ENCODE assay signal across 22 mouse cellular contexts in the genomic region with DNA sequence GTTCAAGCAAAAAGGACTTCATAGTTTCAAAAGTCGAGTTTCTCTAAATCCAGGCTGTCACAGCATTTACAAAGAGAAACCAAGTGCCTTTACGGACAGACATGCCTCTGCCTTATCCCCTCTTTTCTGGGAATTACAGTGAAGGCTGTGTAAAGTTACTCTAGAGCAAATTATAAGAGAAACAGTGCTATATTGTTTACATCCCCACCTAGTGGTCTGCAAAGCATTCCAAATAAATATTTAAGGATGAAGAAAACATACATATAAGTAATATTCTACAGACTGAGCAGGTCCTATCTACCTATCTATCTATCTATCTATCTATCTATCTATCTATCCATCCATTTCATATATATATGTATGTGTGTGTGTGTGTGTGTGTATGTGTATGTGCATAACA. TPM values are rescaled to one million over a fixed set of nuclear protein-coding genes. Genes with fewer than 3 reads are reported as not detected.
DNase-seq lines count a peak whose midpoint lies in the region; ATAC-seq and TF ChIP-seq lines count a peak whose summit lies in the region.
"Had no signal": no experiment of that assay in that cellular context is flagged by ENCODE, and none has a peak within 500 bp of the region (broad histone marks: within the 10 kb centered on the region; RNA-seq: fewer than 3 reads in every experiment).

No protein-coding gene starts in this region.

- H3K27ac ChIP-seq in kidney, postnatal 0 days, result no peak overlapping the region
- no peak overlapping the region for H3K27ac ChIP-seq in lung, postnatal 0 days (ENCODE audit: low read length)
- H3K27ac ChIP-seq in MEL (ENCODE audit: control insufficient read depth, low read depth, low read length), result no peak overlapping the region
- H3K27ac ChIP-seq: embryonic facial prominence, embryonic 12.5 days; forebrain, embryonic 12.5 days; hindbrain, embryonic 12.5 days; limb, embryonic 10.5 days; liver, embryonic 12.5 days; lung, embryonic 15.5 days; macrophage had no signal

- 60% methylated on average over 2 of the region's 2 CpGs for WGBS in kidney, postnatal 0 days
- 44% methylated on average over 2 of the region's 2 CpGs for WGBS in lung, postnatal 0 days
- 44% methylated on average over 2 of the region's 2 CpGs for WGBS in lung, adult 2 months

- TF ChIP-seq RAD21 in MEL (IDR thresholded peaks at IDR 0.05; ENCODE audit: low read depth, low read length), result peak; percentile 17

- no peaks in the 10 kb centered on the region for H3K36me3 ChIP-seq in kidney, postnatal 0 days (ENCODE audit: insufficient read depth, low read length)
- no peaks in the 10 kb centered on the region for H3K36me3 ChIP-seq in lung, postnatal 0 days (ENCODE audit: insufficient read depth, low read length)
- no peaks in the 10 kb centered on the region for H3K36me3 ChIP-seq in MEL (ENCODE audit: control insufficient read depth in 1 of 2, insufficient read depth in 2 of 2, low read length in 2 of 2)
- H3K36me3 ChIP-seq: embryonic facial prominence, embryonic 12.5 days; forebrain, embryonic 12.5 days; heart, embryonic 12.5 days; hindbrain, embryonic 12.5 days; limb, embryonic 10.5 days; liver, embryonic 12.5 days; lung, embryonic 15.5 days had no signal

- no peak overlapping the region for H3K4me2 ChIP-seq in kidney, postnatal 0 days (ENCODE audit: low read length)
- H3K4me2 ChIP-seq in lung, postnatal 0 days (replicated peaks; ENCODE audit: low read depth, low read length), result no peak overlapping the region
- H3K4me2 ChIP-seq: embryonic facial prominence, embryonic 12.5 days; forebrain, embryonic 12.5 days; heart, embryonic 12.5 days; hindbrain, embryonic 12.5 days; liver, embryonic 12.5 days; lung, embryonic 15.5 days had no signal

- no peaks in the 10 kb centered on the region for H3K9me3 ChIP-seq in kidney, postnatal 0 days (replicated peaks; ENCODE audit: low read length)
- H3K9me3 ChIP-seq in lung, postnatal 0 days (ENCODE audit: low read length), result no peaks in the 10 kb centered on the region
- no peaks in the 10 kb centered on the region for H3K9me3 ChIP-seq in MEL (replicated peaks; ENCODE audit: insufficient read depth, low read length)
- H3K9me3 ChIP-seq: embryonic facial prominence, embryonic 12.5 days; forebrain, embryonic 12.5 days; heart, embryonic 12.5 days; hindbrain, embryonic 12.5 days; limb, embryonic 10.5 days; liver, embryonic 12.5 days; lung, embryonic 15.5 days had no signal

- no peaks in the 10 kb centered on the region for H3K79me2 ChIP-seq in MEL (ENCODE audit: control insufficient read depth, insufficient read depth, low read length, poor library complexity)

- no peak for ATAC-seq in kidney, postnatal 0 days (replicated peaks; ENCODE audit: low FRiP score, low read depth)
- ATAC-seq in lung, postnatal 0 days, result no peak
- 0 out of 2 replicates have a peak, but pooled peaks have one; percentile 9 for ATAC-seq in granulocyte monocyte progenitor cell, adult 5-6 weeks (replicated peaks; ENCODE audit: poor library complexity, severe bottlenecking)
- ATAC-seq: inflammation-experienced regulatory T-cells, adult 6 months; liver, embryonic 12.5 days had no signal

- H3K4me1 ChIP-seq in kidney, postnatal 0 days (replicated peaks; ENCODE audit: insufficient read depth, low read length), result no peaks in the 10 kb centered on the region
- H3K4me1 ChIP-seq in lung, postnatal 0 days (ENCODE audit: insufficient read depth, low read depth, low read length), result no peaks in the 10 kb centered on the region
- no peaks in the 10 kb centered on the region for H3K4me1 ChIP-seq in lung, adult 2 months (ENCODE audit: control insufficient read depth, insufficient read depth, low read length)
- H3K4me1 ChIP-seq in MEL (ENCODE audit: control insufficient read depth in 1 of 2, insufficient read depth in 2 of 2, low read length in 2 of 2), result no peaks in the 10 kb centered on the region
- H3K4me1 ChIP-seq: embryonic facial prominence, embryonic 12.5 days; forebrain, embryonic 12.5 days; heart, embryonic 12.5 days; hindbrain, embryonic 12.5 days; limb, embryonic 10.5 days; liver, embryonic 12.5 days; lung, embryonic 15.5 days had no signal

- no peak for TF ChIP-seq POLR2A in lung, adult 2 months (IDR thresholded peaks at IDR 0.05; ENCODE audit: borderline replicate concordance, extremely low read depth, low read depth, low read length)
- no peak for TF ChIP-seq POLR2A in MEL (IDR thresholded peaks at IDR 0.05; ENCODE audit: control insufficient read depth in 1 of 2, insufficient read depth in 1 of 2, low read depth in 1 of 2, low read length in 2 of 2, poor library complexity in 1 of 2)

- peak; percentile 31 for DNase-seq in kidney, postnatal 0 days (ENCODE audit: low spot score)
- no peak for DNase-seq in kidney, adult 9 months
- DNase-seq in lung, postnatal 0 days (ENCODE audit: low spot score), result peak; percentile 48
- no peak for DNase-seq in lung, adult 2 months
- no peak for DNase-seq in MEL (ENCODE audit: low read depth, low spot score)
- DNase-seq in retina, postnatal 1 day, result no peak
- DNase-seq: adrenal gland, adult 8-10 months; cerebellum, adult 18-20 months; cerebellum, postnatal 25 days; kidney, adult 8-10 months; kidney, postnatal 36 days; layer of hippocampus, adult 9-11 months had no signal

- no peak overlapping the region for H3K9ac ChIP-seq in kidney, postnatal 0 days (ENCODE audit: low read depth, low read length)
- no peak overlapping the region for H3K9ac ChIP-seq in lung, postnatal 0 days (replicated peaks; ENCODE audit: low read depth)
- H3K9ac ChIP-seq in MEL (ENCODE audit: control insufficient read depth, low read depth, low read length, poor library complexity, severe bottlenecking), result no peak overlapping the region
- H3K9ac ChIP-seq: embryonic facial prominence, embryonic 12.5 days; forebrain, embryonic 12.5 days; heart, embryonic 12.5 days; hindbrain, embryonic 12.5 days; liver, embryonic 12.5 days; lung, embryonic 15.5 days had no signal

- H3K27me3 ChIP-seq in kidney, postnatal 0 days (ENCODE audit: insufficient read depth, low read length), result no peaks in the 10 kb centered on the region
- H3K27me3 ChIP-seq in lung, postnatal 0 days (replicated peaks; ENCODE audit: insufficient read depth, low read length), result no peaks in the 10 kb centered on the region
- H3K27me3 ChIP-seq in MEL (ENCODE audit: control insufficient read depth in 1 of 2, insufficient read depth in 2 of 2, low read length in 2 of 2), result no peaks in the 10 kb centered on the region
- H3K27me3 ChIP-seq: embryonic facial prominence, embryonic 12.5 days; forebrain, embryonic 12.5 days; heart, embryonic 12.5 days; hindbrain, embryonic 12.5 days; liver, embryonic 12.5 days; lung, embryonic 15.5 days had no signal

- TF ChIP-seq EP300 in lung, postnatal 0 days (IDR thresholded peaks at IDR 0.05), result no peak
- TF ChIP-seq EP300 in MEL (IDR thresholded peaks at IDR 0.05; ENCODE audit: low read depth in 1 of 2, low read length in 2 of 2), result no peak

- peak; percentile 59 for TF ChIP-seq CTCF in kidney, postnatal 0 days (IDR thresholded peaks at IDR 0.05; ENCODE audit: low read depth)
- TF ChIP-seq CTCF in lung, postnatal 0 days (IDR thresholded peaks at IDR 0.05), result peak; percentile 34
- no peak for TF ChIP-seq CTCF in lung, adult 2 months (IDR thresholded peaks at IDR 0.05; ENCODE audit: insufficient read depth, low read length)
- no peak for TF ChIP-seq CTCF in MEL (IDR thresholded peaks at IDR 0.05 in 2 of 3, conservative IDR thresholded peaks at IDR 0.05 in 1 of 3; ENCODE audit: control insufficient read depth in 1 of 3, insufficient read depth in 1 of 3, low read depth in 2 of 3, low read length in 3 of 3, poor library complexity in 1 of 3, severe bottlenecking in 1 of 3)

- H3K4me3 ChIP-seq in kidney, postnatal 0 days (replicated peaks; ENCODE audit: low read depth, low read length), result no peak overlapping the region
- no peak overlapping the region for H3K4me3 ChIP-seq in lung, postnatal 0 days (ENCODE audit: low read depth, low read length)
- no peak overlapping the region for H3K4me3 ChIP-seq in lung, adult 2 months (replicated peaks; ENCODE audit: extremely low read depth, low read depth, low read length)
- H3K4me3 ChIP-seq in MEL (ENCODE audit: control insufficient read depth in 1 of 2, insufficient read depth in 1 of 2, low read depth in 2 of 2, low read length in 2 of 2), result no peak overlapping the region
- H3K4me3 ChIP-seq: embryonic facial prominence, embryonic 12.5 days; forebrain, embryonic 12.5 days; heart, embryonic 12.5 days; hindbrain, embryonic 12.5 days; limb, embryonic 10.5 days; liver, embryonic 12.5 days; lung, embryonic 15.5 days had no signal

TF ChIP-seq in MEL, 35 proteins besides CTCF, POLR2A, EP300 and RAD21:
- TF ChIP-seq ETS1 (IDR thresholded peaks at IDR 0.05; ENCODE audit: low read depth, low read length), result no peak
- peak; percentile 24 for TF ChIP-seq SMC3 (IDR thresholded peaks at IDR 0.05; ENCODE audit: low read depth, low read length)

RNA-seq across cellular contexts. Expression of gene Baz2b, which starts 27.9 kb away (rescaled TPM):
- polyA plus RNA-seq in kidney, postnatal 0 days (2015; fragmentation: Nextera tagmentation; extraction: Ambion mirVana), result 51.7 and 53.9 TPM in 2 replicates
- 63.0 and 64.9 TPM in 2 replicates for polyA plus RNA-seq in lung, postnatal 0 days (2015; fragmentation: Nextera tagmentation; extraction: Ambion mirVana)
- polyA plus RNA-seq in lung, adult 2 months (2012; rRNA removed), result 17.3 and 21.9 TPM in 2 replicates
- 5.5 and 5.7 TPM in 2 replicates for total RNA-seq in MEL (2012; rRNA removed)
- polyA plus RNA-seq in MEL (2012; ENCODE audit: insufficient read depth in 1 of 2, insufficient read length in 2 of 2, low read depth in 1 of 2, low replicate concordance in 2 of 2, missing spikeins in 1 of 2), result 10 to 100 TPM in 1 of 2 experiments, not detected in 1; 11.4 TPM
- 74.9 and 115 TPM in 2 replicates for total RNA-seq in granulocyte monocyte progenitor cell, adult 5-6 weeks (2014; fragmentation: Nextera tagmentation)
- total RNA-seq in granulocyte monocyte progenitor cell, adult 5-6 weeks (2017), result 76.0 and 80.2 TPM in 2 replicates

RNA-seq across cellular contexts. Expression of gene March7, which starts 28.0 kb away (rescaled TPM):
- polyA plus RNA-seq in kidney, postnatal 0 days (2015; fragmentation: Nextera tagmentation; extraction: Ambion mirVana), result 60.3 and 64.3 TPM in 2 replicates
- 46.8 and 64.1 TPM in 2 replicates for polyA plus RNA-seq in lung, postnatal 0 days (2015; fragmentation: Nextera tagmentation; extraction: Ambion mirVana)
- 7.7 and 13.4 TPM in 2 replicates for polyA plus RNA-seq in lung, adult 2 months (2012; rRNA removed)
- total RNA-seq in MEL (2012; rRNA removed), result 36.4 and 42.6 TPM in 2 replicates
- 10 to 100 TPM in 1 of 2 experiments, not detected in 1; 32.3 TPM for polyA plus RNA-seq in MEL (2012; ENCODE audit: insufficient read depth in 1 of 2, insufficient read length in 2 of 2, low read depth in 1 of 2, low replicate concordance in 2 of 2, missing spikeins in 1 of 2)
- total RNA-seq in granulocyte monocyte progenitor cell, adult 5-6 weeks (2014; fragmentation: Nextera tagmentation), result 53.4 and 54.1 TPM in 2 replicates
- 71.9 and 82.6 TPM in 2 replicates for total RNA-seq in granulocyte monocyte progenitor cell, adult 5-6 weeks (2017)

Comparison
In these comparisons a context has a peak if more than half of its experiments do, and no peak if none do; other contexts are left out.
1. DNase-seq: peak in kidney, postnatal 0 days (single experiment) and lung, postnatal 0 days (single experiment); none in kidney, adult 9 months (single experiment), lung, adult 2 months (single experiment), MEL (single experiment) and retina, postnatal 1 day (single experiment).
2. CTCF ChIP-seq: peak in kidney, postnatal 0 days (single experiment) and lung, postnatal 0 days (single experiment); none in lung, adult 2 months (single experiment) and MEL (0 of 3).